Mouse (Mus musculus) CH12.LX (cell line): ENCODE measurements at regions not wholly inside any gene's neighbourhood (a gene's known extent, or its start where the extent isn't known, plus 50 kb on each side); places are given as distances from the start of the nearest gene placed in this dataset.

Source experiments
- DNase-seq: peaks from one replicate; pipeline ENCODE4 v3.0.0-alpha.2; 2013; ENCODE audit errors: extremely low read depth
- H3K27ac ChIP-seq: 2 replicates; pipeline ENCODE4 v1.5.1; 2012; ENCODE audit warnings: low read depth, mild to moderate bottlenecking, control low read depth, moderate library complexity; ENCODE audit not compliant: insufficient read depth
- H3K27me3 ChIP-seq: replicated peaks from 2 replicates; pipeline ENCODE3; 2012; ENCODE audit warnings: inconsistent platforms
- H3K36me3 ChIP-seq, 2 experiments: replicated peaks in 1 of 2; 2 replicates each; pipeline versions ENCODE3 to v1.6.1; 2012; ENCODE audit warnings: inconsistent platforms in 1 of 2, low read length in 1 of 2, mild to moderate bottlenecking in 1 of 2, mixed read lengths in 1 of 2, moderate library complexity in 1 of 2; ENCODE audit not compliant: control insufficient read depth in 1 of 2, insufficient read depth in 1 of 2
- H3K4me1 ChIP-seq, 2 experiments: 2 replicates each; pipeline ENCODE4 v1.6.1; 2012; ENCODE audit warnings: inconsistent platforms in 1 of 2, moderate library complexity in 1 of 2; ENCODE audit not compliant: insufficient read depth in 2 of 2, control insufficient read depth in 1 of 2
- H3K4me2 ChIP-seq: 2 replicates; pipeline ENCODE4 v1.6.1; 2012; ENCODE audit warnings: low read depth, mild to moderate bottlenecking, control low read depth; ENCODE audit not compliant: poor library complexity, insufficient read depth, severe bottlenecking
- H3K4me3 ChIP-seq, 3 experiments: fragments of 150-350 bp in 1 of 3; sonication (generic) in 1 of 3; replicated peaks in 1 of 3; 2 replicates each; pipeline versions ENCODE3 to v1.5.1; 2011 to 2012; ENCODE audit warnings: low read depth in 2 of 3, low read length in 2 of 3, mild to moderate bottlenecking in 2 of 3, moderate library complexity in 2 of 3, control low read depth in 1 of 3, improper control_type of control experiment in 1 of 3, inconsistent platforms in 1 of 3, mixed read lengths in 1 of 3; ENCODE audit not compliant: poor library complexity in 1 of 3
- H3K79me2 ChIP-seq: replicated peaks from 2 replicates; pipeline ENCODE4 v1.6.1; 2012; ENCODE audit warnings: mild to moderate bottlenecking, moderate library complexity; ENCODE audit not compliant: control insufficient read depth, poor library complexity, insufficient read depth, severe bottlenecking; ENCODE audit errors: extremely low read depth
- H3K9ac ChIP-seq: 2 replicates; pipeline ENCODE4 v1.6.1; 2012; ENCODE audit warnings: low read depth, mild to moderate bottlenecking, control low read depth, moderate library complexity; ENCODE audit not compliant: insufficient read depth
- H3K9me3 ChIP-seq: replicated peaks from 2 replicates; pipeline ENCODE3; 2012; ENCODE audit warnings: low read length, inconsistent platforms, mixed read lengths
- CHD1 ChIP-seq: IDR thresholded peaks from 2 replicates; pipeline ENCODE4 v1.6.1; 2012; ENCODE audit warnings: low read depth, low read length, improper control_type of control experiment, inconsistent platforms
- CHD2 ChIP-seq: IDR thresholded peaks from 2 replicates; pipeline ENCODE4 v1.6.1; 2011; ENCODE audit warnings: low read length, improper control_type of control experiment
- CTCF ChIP-seq, 2 experiments: IDR thresholded peaks in 1 of 2; conservative IDR thresholded peaks in 1 of 2; 2 replicates each; pipeline ENCODE4 v1.5.1; 2011 to 2012; ENCODE audit warnings: low read depth in 2 of 2, low read length in 2 of 2, improper control_type of control experiment in 1 of 2, inconsistent platforms in 1 of 2, mild to moderate bottlenecking in 1 of 2, moderate library complexity in 1 of 2
- ELF1 ChIP-seq: IDR thresholded peaks from 2 replicates; pipeline ENCODE4 v1.6.1; 2014; ENCODE audit warnings: low read depth, mild to moderate bottlenecking, inconsistent platforms, low read length, improper control_type of control experiment
- EP300 ChIP-seq: IDR thresholded peaks from 2 replicates; pipeline ENCODE4 v1.6.1; 2011; ENCODE audit warnings: low read length, improper control_type of control experiment
- ETS1 ChIP-seq: conservative IDR thresholded peaks from 2 replicates; pipeline ENCODE4 v1.6.1; 2012; ENCODE audit warnings: low read depth, mild to moderate bottlenecking, inconsistent platforms, low read length, improper control_type of control experiment, moderate library complexity
- GABPA ChIP-seq: IDR thresholded peaks from 2 replicates; pipeline ENCODE4 v1.6.1; 2012; ENCODE audit warnings: low read depth, low read length, improper control_type of control experiment, inconsistent platforms; ENCODE audit not compliant: insufficient replicate concordance
- IRF4 ChIP-seq: IDR thresholded peaks from 2 replicates; pipeline ENCODE4 v1.6.1; 2014; ENCODE audit warnings: low read depth, mild to moderate bottlenecking, inconsistent platforms, low read length, improper control_type of control experiment
- JUND ChIP-seq: conservative IDR thresholded peaks from 2 replicates; pipeline ENCODE4 v1.6.1; 2011; ENCODE audit warnings: low read depth, low read length, improper control_type of control experiment
- KAT2A ChIP-seq: IDR thresholded peaks from 2 replicates; pipeline ENCODE4 v1.6.1; 2012; ENCODE audit warnings: low read length, improper control_type of control experiment, inconsistent platforms; ENCODE audit not compliant: insufficient replicate concordance
- MAX ChIP-seq: IDR thresholded peaks from 2 replicates; pipeline ENCODE4 v1.6.1; 2011; ENCODE audit warnings: low read length, improper control_type of control experiment
- MXI1 ChIP-seq: IDR thresholded peaks from 2 replicates; pipeline ENCODE4 v1.6.1; 2011; ENCODE audit warnings: mild to moderate bottlenecking, low read depth, low read length, improper control_type of control experiment
- NELFE ChIP-seq: IDR thresholded peaks from 2 replicates; pipeline ENCODE4 v1.6.1; 2011; ENCODE audit warnings: low read depth, low read length, improper control_type of control experiment
- NRF1 ChIP-seq: IDR thresholded peaks from 2 replicates; pipeline ENCODE4 v1.6.1; 2014; ENCODE audit warnings: low read depth, mild to moderate bottlenecking, inconsistent platforms, low read length, improper control_type of control experiment, moderate library complexity
- PAX5 ChIP-seq: IDR thresholded peaks from 2 replicates; pipeline ENCODE4 v1.6.1; 2012; ENCODE audit warnings: low read length, inconsistent platforms, mixed read lengths
- POLR2AphosphoS2 ChIP-seq: IDR thresholded peaks from 2 replicates; pipeline ENCODE4 v1.6.1; 2011; ENCODE audit warnings: low read depth, low read length, improper control_type of control experiment
- RAD21 ChIP-seq: IDR thresholded peaks from 2 replicates; pipeline ENCODE4 v1.6.1; 2011; ENCODE audit warnings: low read depth, mild to moderate bottlenecking, low read length, improper control_type of control experiment, moderate library complexity
- RCOR1 ChIP-seq: conservative IDR thresholded peaks from 2 replicates; pipeline ENCODE4 v1.6.1; 2012; ENCODE audit warnings: low read depth, mild to moderate bottlenecking, inconsistent platforms, low read length, improper control_type of control experiment
- SIN3A ChIP-seq: IDR thresholded peaks from 2 replicates; pipeline ENCODE4 v1.6.1; 2012; ENCODE audit warnings: low read length, improper control_type of control experiment, inconsistent platforms
- SMC3 ChIP-seq: IDR thresholded peaks from 2 replicates; pipeline ENCODE4 v1.6.1; 2011; ENCODE audit warnings: low read depth, low read length, improper control_type of control experiment
- TCF12 ChIP-seq: IDR thresholded peaks from 2 replicates; pipeline ENCODE4 v1.6.1; 2014; ENCODE audit warnings: low read depth, mild to moderate bottlenecking, inconsistent platforms, low read length, improper control_type of control experiment
- UBTF ChIP-seq: IDR thresholded peaks from 2 replicates; pipeline ENCODE4 v1.6.1; 2012; ENCODE audit warnings: low read depth, mild to moderate bottlenecking, inconsistent platforms, low read length, improper control_type of control experiment, moderate library complexity
- ZMIZ1 ChIP-seq: IDR thresholded peaks from 2 replicates; pipeline ENCODE4 v1.6.1; 2012; ENCODE audit warnings: low read depth, mild to moderate bottlenecking, inconsistent platforms, low read length, improper control_type of control experiment
- ZNF384 ChIP-seq: IDR thresholded peaks from 2 replicates; pipeline ENCODE4 v1.6.1; 2012; ENCODE audit warnings: low read depth, low read length, improper control_type of control experiment, inconsistent platforms
- dilution Hi-C: fragments of 300-500 bp; cut with MboI; formaldehyde crosslinking; loops from 2 replicates; pipeline ENCODE4 v1.14.3; 2020; ENCODE audit warnings: low sequenced_read_pairs; ENCODE audit not compliant: extremely low pct_unique_long_range_greater_than_20kb, extremely low pct_ligation_motif_present
- in situ Hi-C: fragments of 300-500 bp; cut with MboI; formaldehyde crosslinking; loops from 3 replicates; pipeline ENCODE4 v1.14.3; 2019; ENCODE audit warnings: low sequenced_read_pairs, low pct_ligation_motif_present, low pct_unique_long_range_greater_than_20kb, mixed read lengths

DNA sequence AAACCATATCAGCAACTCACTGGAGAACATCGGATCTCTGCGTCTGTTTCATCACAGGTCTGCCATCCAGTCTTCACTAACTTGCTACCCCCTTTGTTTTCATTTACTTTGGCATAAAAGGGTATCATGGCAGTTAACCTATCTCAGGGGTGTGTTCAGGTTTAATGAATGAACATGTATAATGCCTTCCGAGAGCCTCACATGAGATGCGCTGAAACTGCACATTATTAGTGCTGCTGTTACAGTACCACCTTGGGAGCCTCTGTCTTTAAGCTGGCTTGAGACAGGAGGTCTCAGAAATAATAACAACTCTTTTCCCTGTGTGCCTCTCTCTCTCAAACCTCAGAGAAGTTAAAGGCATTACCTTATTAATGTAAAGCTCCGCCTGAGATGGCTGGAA is 438.2 kb upstream of the Cited2 start:
- H3K27ac ChIP-seq: no peak overlapping the region
- no peak overlapping the region for H3K4me2 ChIP-seq
- H3K36me3 ChIP-seq: no peaks in the 10 kb centered on the region
- no peak overlapping the region for H3K4me3 ChIP-seq
- H3K79me2 ChIP-seq: no peaks in the 10 kb centered on the region
- no peak for DNase-seq
- H3K9ac ChIP-seq: no peak overlapping the region
- in situ Hi-C loops: no loop called here
- dilution Hi-C loops: no loop called here
- no peaks in the 10 kb centered on the region for H3K4me1 ChIP-seq
- no peaks in the 10 kb centered on the region for H3K27me3 ChIP-seq
- no peaks in the 10 kb centered on the region for H3K9me3 ChIP-seq
- no peak for TF ChIP-seq NELFE
- TF ChIP-seq MXI1: no peak
- TF ChIP-seq IRF4: no peak
- no peak for TF ChIP-seq RAD21
- TF ChIP-seq UBTF: no peak
- no peak for TF ChIP-seq ZNF384
- no peak for TF ChIP-seq SIN3A
- TF ChIP-seq EP300: no peak
- TF ChIP-seq CHD1: no peak
- TF ChIP-seq SMC3: no peak
- TF ChIP-seq KAT2A: no peak
- TF ChIP-seq CTCF (conservative IDR thresholded peaks at IDR 0.05 in 1 of 2, IDR thresholded peaks at IDR 0.05 in 1 of 2; ENCODE audit: low read depth in 2 of 2, low read length in 2 of 2): no peak
- no peak for TF ChIP-seq ETS1
- TF ChIP-seq GABPA: no peak
- TF ChIP-seq TCF12: no peak

DNA sequence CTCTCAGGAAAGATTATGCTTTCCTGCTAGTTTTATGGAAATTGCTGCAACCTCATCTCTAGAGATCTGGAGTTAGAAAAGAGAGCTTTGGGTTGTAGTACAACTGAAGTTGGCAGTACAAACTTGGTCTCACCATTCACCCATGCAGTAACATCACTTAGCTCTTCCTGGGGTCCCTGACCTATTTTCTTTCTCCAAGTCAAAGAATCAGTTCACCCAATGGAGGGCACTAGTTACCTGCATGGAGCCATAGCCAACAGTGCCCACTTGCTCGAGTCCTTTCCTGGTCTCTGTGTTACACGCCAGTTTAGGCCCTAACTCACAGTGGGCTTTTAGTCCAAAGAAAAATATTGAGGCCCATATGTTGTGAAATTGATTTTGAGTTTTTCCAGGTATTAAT is 435.9 kb upstream of the Cited2 start:
- H3K4me1 ChIP-seq: no peaks in the 10 kb centered on the region
- no peak overlapping the region for H3K9ac ChIP-seq
- dilution Hi-C loops: no loop called here
- H3K79me2 ChIP-seq: no peaks in the 10 kb centered on the region
- H3K36me3 ChIP-seq: no peaks in the 10 kb centered on the region
- in situ Hi-C loops: no loop called here
- H3K27ac ChIP-seq: no peak overlapping the region
- H3K27me3 ChIP-seq: no peaks in the 10 kb centered on the region
- H3K9me3 ChIP-seq: no peaks in the 10 kb centered on the region
- DNase-seq: no peak
- H3K4me2 ChIP-seq: no peak overlapping the region
- TF ChIP-seq PAX5 (no peak), CTCF (conservative IDR thresholded peaks at IDR 0.05 in 1 of 2, IDR thresholded peaks at IDR 0.05 in 1 of 2; ENCODE audit: low read depth in 2 of 2, low read length in 2 of 2) (peak in 1 of 2 experiments; percentile 26; a peak in 1 of 4 replicates), SMC3 (peak; percentile 54), RAD21 (peak; percentile 46), ZNF384 (no peak)
- no peak overlapping the region for H3K4me3 ChIP-seq

DNA sequence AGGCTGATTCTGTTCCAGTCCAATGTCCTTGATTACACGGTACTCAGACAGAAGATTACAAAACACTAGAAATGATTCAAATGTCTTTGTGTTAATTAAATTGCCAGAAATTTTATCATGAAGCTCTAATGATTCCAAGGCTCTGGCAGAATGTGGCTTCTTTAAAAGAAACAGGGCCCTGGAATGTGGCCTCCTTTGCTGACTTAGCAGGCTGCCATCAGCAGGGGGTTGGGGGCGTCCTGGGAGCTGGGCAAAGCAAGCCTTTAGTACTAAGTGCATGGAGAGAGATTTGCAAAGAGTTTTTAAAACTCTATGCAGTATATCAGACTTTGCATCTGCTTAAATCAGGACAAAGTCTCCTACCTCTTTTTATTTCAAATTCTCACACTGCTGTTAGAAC is 434.8 kb upstream of the Cited2 start:
- no peak overlapping the region for H3K9ac ChIP-seq
- no peak overlapping the region for H3K27ac ChIP-seq
- no peaks in the 10 kb centered on the region for H3K9me3 ChIP-seq
- dilution Hi-C loops (no loop called here), in situ Hi-C loops (no loop called here)
- no peak overlapping the region for H3K4me2 ChIP-seq
- no peak overlapping the region for H3K4me3 ChIP-seq
- no peaks in the 10 kb centered on the region for H3K27me3 ChIP-seq
- DNase-seq: no peak
- H3K79me2 ChIP-seq: no peaks in the 10 kb centered on the region
- TF ChIP-seq ZMIZ1 (no peak), MAX (no peak), CHD1 (no peak), JUND (no peak), UBTF (no peak), RAD21 (no peak), CHD2 (no peak), IRF4 (no peak), PAX5 (no peak), ELF1 (no peak), SIN3A (no peak), RCOR1 (no peak), POLR2AphosphoS2 (no peak), NELFE (no peak), NRF1 (no peak), ETS1 (no peak)
- no peaks in the 10 kb centered on the region for H3K4me1 ChIP-seq
- H3K36me3 ChIP-seq: no peaks in the 10 kb centered on the region
